Mouse (Mus musculus) embryonic facial prominence, embryonic 13.5 days (tissue): ENCODE results near the gene Rhobtb1. TPM values are rescaled to one million over a fixed set of nuclear protein-coding genes. Genes with fewer than 3 reads are reported as not detected.

Experiments used
- ATAC-seq: fragments of 200-750 bp; cut with Nextera tagmentation; 2 replicates; pipeline ENCODE4 v1.8.0; 2017; ENCODE audit warnings: low read depth; ENCODE audit not compliant: insufficient number of reproducible peaks, insufficient read depth, low FRiP score, low TSS enrichment
- H3K27ac ChIP-seq: fragments of 300-500 bp; sonication (generic); 2 replicates; pipeline ENCODE4 v1.5.1; 2015; ENCODE audit warnings: moderate library complexity, mild to moderate bottlenecking, inconsistent platforms
- H3K27me3 ChIP-seq: fragments of 300-500 bp; sonication (generic); 2 replicates; pipeline ENCODE4 v1.6.1; 2015; ENCODE audit warnings: mild to moderate bottlenecking, inconsistent platforms
- H3K36me3 ChIP-seq: fragments of 300-500 bp; sonication (generic); 2 replicates; pipeline ENCODE4 v1.6.1; 2015; ENCODE audit warnings: mild to moderate bottlenecking, inconsistent platforms
- H3K4me1 ChIP-seq: fragments of 300-500 bp; sonication (generic); 2 replicates; pipeline ENCODE4 v1.6.1; 2015; ENCODE audit warnings: inconsistent platforms
- H3K4me2 ChIP-seq: fragments of 300-500 bp; sonication (generic); 2 replicates; pipeline ENCODE4 v1.6.1; 2015; ENCODE audit warnings: moderate library complexity, mild to moderate bottlenecking, inconsistent platforms
- H3K4me3 ChIP-seq: fragments of 300-500 bp; sonication (generic); 2 replicates; pipeline ENCODE4 v1.5.1; 2015; ENCODE audit warnings: mild to moderate bottlenecking, inconsistent platforms
- H3K9ac ChIP-seq: fragments of 300-500 bp; sonication (generic); 2 replicates; pipeline ENCODE4 v1.6.1; 2015; ENCODE audit warnings: mild to moderate bottlenecking, inconsistent platforms
- H3K9me3 ChIP-seq: fragments of 300-500 bp; sonication (generic); 2 replicates; pipeline ENCODE4 v1.6.1; 2016; ENCODE audit warnings: inconsistent platforms
- WGBS: fragments of 180-500 bp; shearing (Covaris S2); methylation state at CpG from one replicate; pipeline ENCODE4 v1.1.7; 2015; ENCODE audit warnings: mixed read lengths; 5-methylcytosine and 5-hydroxymethylcytosine counted together
- polyA plus RNA-seq: library from polyadenylated mRNA; unstranded; fragments of >200 nt; fragmentation: Nextera tagmentation; extraction: Ambion mirVana; gene quantifications from 2 replicates; pipeline ENCODE4 v1.2.1, GENCODE M21; 2015

Rhobtb1 gene
- polyA plus RNA-seq, 1 experiment from 2014 or later, result 29.2 TPM

DNA sequence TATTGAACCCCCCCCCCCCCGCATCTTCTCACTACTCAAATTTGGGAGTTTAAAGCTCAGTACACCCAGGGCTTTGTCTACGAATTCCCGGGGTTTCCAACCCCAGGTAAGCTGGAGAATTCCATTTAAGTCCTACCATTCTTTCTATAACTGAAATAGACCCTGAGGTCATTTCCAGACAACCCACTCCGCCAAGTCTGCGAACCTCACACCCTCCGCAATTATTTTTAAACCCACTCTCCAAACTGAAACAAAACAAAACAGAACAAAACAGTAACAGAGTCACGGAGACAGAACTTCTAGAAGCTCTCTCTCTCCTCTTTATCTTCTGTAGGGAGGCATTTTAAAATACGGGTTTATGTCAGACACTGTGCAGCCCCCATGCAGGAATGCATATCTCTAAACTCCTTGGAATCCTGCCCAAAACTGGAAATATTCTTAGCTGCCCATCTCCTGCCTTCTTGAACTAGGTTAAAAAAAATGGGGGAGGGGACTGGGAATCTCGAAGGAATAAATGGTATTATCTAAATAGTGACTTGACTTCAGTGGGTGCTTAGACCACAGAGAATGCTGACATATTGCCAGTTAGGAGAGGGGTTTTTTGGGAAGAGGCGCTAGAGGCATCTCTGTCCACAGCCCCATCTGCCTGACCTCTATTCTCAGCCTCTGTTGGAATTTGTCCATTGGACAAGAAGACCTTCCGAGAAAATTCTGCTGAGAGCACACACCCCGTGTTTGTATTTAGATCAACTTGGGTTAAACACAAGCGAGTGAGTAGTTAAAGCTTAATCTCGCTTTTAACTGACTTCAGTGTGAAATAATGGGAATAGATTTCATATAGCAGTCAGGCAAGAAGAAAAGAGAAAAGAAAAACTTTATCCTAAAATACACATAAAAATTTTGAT, 111.9 kb downstream of the Rhobtb1 start:
- no peak for ATAC-seq
- 64% methylated on average over 14 of the region's 14 CpGs for WGBS
- Histone ChIP-seq H3K4me3 (no peak overlapping the region), H3K4me1 (peaks cover 20% of the 10 kb centered on the region), H3K9me3 (peaks cover 2% of the 10 kb centered on the region; the same call in 1 of the 2 replicates), H3K4me2 (no peak overlapping the region), H3K36me3 (peaks cover 16% of the 10 kb centered on the region), H3K27ac (peak overlapping the region; percentile 11; the same call in 1 of the 2 replicates), H3K27me3 (no peaks in the 10 kb centered on the region), H3K9ac (no peak overlapping the region)

DNA sequence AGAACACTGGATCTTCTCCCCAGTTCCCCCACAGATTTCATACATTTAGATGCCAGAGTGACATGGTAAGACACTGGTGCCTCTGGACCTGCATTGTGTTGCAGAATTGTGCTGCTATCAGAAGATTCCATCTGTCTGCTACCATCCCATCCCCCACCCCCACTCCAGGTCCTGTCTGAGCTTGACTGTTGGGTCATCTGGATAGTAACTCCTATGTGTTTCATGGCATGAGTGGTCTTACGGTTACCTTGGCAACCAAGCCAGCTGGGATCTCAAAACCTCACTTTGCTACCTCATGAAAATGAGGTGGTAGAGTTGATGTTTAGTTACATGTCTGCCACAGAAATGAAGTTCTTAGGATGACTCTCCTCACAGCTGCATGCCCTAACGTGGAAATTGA, 112.7 kb downstream of the Rhobtb1 start:
- H3K4me1 ChIP-seq, result peaks cover 20% of the 10 kb centered on the region
- 68% methylated on average over 2 of the region's 2 CpGs for WGBS
- no peak overlapping the region for H3K4me3 ChIP-seq
- no peak overlapping the region for H3K9ac ChIP-seq
- H3K9me3 ChIP-seq, result peaks cover 2% of the 10 kb centered on the region; the same call in 1 of the 2 replicates
- H3K4me2 ChIP-seq, result no peak overlapping the region
- ATAC-seq, result no peak
- peaks cover 18% of the 10 kb centered on the region for H3K36me3 ChIP-seq
- no peaks in the 10 kb centered on the region for H3K27me3 ChIP-seq
- no peak overlapping the region for H3K27ac ChIP-seq

DNA sequence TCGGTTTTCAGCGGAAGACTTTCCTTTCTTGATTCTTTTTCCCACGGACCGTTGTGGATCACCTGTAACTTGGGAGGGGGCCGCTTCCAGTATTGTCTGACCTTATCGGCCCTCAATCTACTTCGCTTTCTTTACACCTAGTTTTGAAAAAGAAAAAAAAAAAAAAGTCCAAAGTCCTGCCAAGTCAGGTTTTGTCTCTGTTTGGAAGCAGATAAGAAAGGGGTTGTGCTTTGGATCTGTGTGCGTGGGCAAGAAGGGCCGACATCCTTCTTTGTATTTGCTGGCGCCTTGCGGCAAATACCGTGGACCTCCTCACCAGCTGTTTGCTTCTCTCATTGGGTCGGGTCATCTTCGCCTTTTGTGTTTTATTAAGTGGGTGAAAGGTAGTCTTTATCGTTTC, 114.2 kb downstream of the Rhobtb1 start:
- peaks cover 20% of the 10 kb centered on the region for H3K4me1 ChIP-seq
- 92% methylated on average over 15 of the region's 15 CpGs for WGBS
- no peaks in the 10 kb centered on the region for H3K27me3 ChIP-seq
- H3K9ac ChIP-seq, result no peak overlapping the region
- H3K9me3 ChIP-seq, result peaks cover 2% of the 10 kb centered on the region; the same call in 1 of the 2 replicates
- ATAC-seq, result no peak
- H3K36me3 ChIP-seq, result peaks cover 25% of the 10 kb centered on the region
- H3K4me2 ChIP-seq, result no peak overlapping the region
- H3K27ac ChIP-seq, result no peak overlapping the region
- H3K4me3 ChIP-seq, result no peak overlapping the region

DNA sequence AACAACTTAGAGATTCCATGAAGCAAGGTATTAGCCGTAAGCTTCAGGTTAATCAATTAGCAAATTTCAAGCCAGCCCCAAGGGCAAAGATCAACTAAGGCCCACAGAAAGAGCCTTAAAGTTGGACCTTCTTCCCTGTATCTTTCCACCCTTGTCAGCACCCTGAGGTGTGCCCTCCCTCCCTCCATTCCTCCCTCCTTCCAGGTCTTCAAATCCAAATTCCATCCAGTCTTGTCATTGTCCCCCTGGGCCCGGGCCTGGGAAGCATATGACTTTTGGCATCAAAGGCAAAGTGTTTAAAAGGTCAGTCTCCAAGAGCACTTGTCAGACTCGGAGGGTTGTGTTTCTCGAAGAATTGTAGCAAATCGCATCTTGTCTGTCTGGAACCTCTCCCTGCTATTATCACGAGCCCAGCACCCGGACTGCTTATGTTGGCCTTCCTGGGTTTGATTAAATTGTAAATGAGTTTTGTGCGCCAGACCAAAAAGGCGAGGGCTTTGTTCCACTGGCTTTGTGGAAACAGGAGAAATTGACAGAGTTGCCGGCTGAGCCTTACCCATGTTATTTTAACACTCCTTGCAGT, 116.9 kb downstream of the Rhobtb1 start:
- no peak for ATAC-seq
- H3K4me2 ChIP-seq, result no peak overlapping the region
- no peaks in the 10 kb centered on the region for H3K27me3 ChIP-seq
- H3K4me1 ChIP-seq, result peaks cover 6% of the 10 kb centered on the region
- peaks cover 2% of the 10 kb centered on the region; the same call in 1 of the 2 replicates for H3K9me3 ChIP-seq
- no peak overlapping the region for H3K27ac ChIP-seq
- H3K36me3 ChIP-seq, result peaks cover 41% of the 10 kb centered on the region
- H3K4me3 ChIP-seq, result no peak overlapping the region
- WGBS, result 46% methylated on average over 10 of the region's 10 CpGs
- no peak overlapping the region for H3K9ac ChIP-seq

DNA sequence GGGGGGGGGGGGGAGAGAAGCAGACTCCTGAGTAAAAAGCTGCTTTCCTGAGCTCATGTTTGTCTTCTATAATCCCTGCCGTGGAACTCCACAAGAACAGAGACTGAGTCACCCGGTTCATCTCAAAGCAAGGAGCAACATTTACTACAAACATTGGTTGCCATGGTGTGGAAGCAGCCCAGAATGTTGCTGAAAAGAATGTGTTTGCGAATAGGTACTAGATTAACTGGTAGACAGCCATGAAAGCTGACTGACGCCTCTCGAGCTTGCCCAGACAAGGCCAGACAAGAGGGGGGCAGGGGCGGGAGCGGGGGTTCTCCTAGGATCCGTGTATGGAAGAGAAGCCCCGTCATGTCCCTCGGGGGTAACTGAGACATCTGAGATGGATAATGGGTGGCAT, 120.2 kb downstream of the Rhobtb1 start:
- WGBS, result 77% methylated on average over 10 of the region's 10 CpGs
- ATAC-seq, result no peak
- H3K9ac ChIP-seq, result no peak overlapping the region

DNA sequence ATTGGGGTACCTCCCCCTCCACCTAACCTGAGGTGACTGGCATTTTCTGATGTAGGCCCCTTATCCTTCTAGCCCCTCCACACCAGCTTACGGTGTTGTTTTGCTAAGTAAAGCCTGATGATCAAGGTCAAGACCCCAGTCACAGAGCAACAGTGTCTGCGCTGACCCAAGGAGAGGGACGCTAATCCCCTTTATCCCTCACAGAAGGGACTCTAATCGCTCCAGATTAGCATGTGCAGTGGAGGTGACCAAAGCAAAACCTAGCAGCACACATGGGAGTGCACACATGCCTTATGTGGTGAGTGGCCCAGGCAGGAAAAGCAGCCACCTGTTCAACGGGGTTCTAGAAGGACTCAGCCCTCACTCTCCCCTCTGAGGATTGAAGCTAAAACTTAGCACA, 123.0 kb downstream of the Rhobtb1 start:
- Histone ChIP-seq H3K4me1 (no peaks in the 10 kb centered on the region), H3K36me3 (peaks cover 56% of the 10 kb centered on the region), H3K9ac (no peak overlapping the region), H3K4me2 (no peak overlapping the region), H3K27me3 (no peaks in the 10 kb centered on the region), H3K9me3 (no peaks in the 10 kb centered on the region), H3K4me3 (no peak overlapping the region), H3K27ac (no peak overlapping the region)
- 41% methylated on average over 5 of the region's 5 CpGs for WGBS
- no peak for ATAC-seq

More for the DNA sequence above, 120.2 kb downstream of the Rhobtb1 start:
- H3K9me3 ChIP-seq, result no peaks in the 10 kb centered on the region
- peaks cover 49% of the 10 kb centered on the region for H3K36me3 ChIP-seq
- H3K4me2 ChIP-seq, result no peak overlapping the region
- H3K27me3 ChIP-seq, result no peaks in the 10 kb centered on the region
- H3K4me3 ChIP-seq, result no peak overlapping the region
- no peaks in the 10 kb centered on the region for H3K4me1 ChIP-seq
- H3K27ac ChIP-seq, result peak overlapping the region; percentile 60; the same call in 1 of the 2 replicates

DNA sequence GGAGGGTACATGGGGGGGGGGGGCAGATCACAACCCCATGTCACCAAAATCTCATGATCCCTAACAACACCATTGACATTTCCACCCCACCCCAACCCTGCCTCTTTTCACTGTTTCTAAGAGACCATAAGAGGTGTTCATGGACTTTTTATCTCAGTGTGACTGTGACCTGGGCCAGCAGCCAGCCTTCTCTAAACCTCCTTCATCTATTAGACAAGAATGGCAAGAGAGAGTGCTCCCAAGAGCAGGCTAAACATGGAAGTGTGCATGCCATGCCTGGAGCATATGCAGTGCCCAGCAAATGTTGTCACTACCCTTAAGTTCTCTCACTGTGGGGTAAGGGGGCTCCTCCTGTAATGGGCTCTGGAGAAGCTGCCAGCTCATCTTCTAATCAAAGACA, 123.5 kb downstream of the Rhobtb1 start:
- Histone ChIP-seq H3K9me3 (no peaks in the 10 kb centered on the region), H3K9ac (no peak overlapping the region), H3K36me3 (peaks cover 60% of the 10 kb centered on the region), H3K4me3 (no peak overlapping the region), H3K27me3 (no peaks in the 10 kb centered on the region), H3K4me1 (no peaks in the 10 kb centered on the region), H3K27ac (no peak overlapping the region), H3K4me2 (no peak overlapping the region)
- no peak for ATAC-seq

DNA sequence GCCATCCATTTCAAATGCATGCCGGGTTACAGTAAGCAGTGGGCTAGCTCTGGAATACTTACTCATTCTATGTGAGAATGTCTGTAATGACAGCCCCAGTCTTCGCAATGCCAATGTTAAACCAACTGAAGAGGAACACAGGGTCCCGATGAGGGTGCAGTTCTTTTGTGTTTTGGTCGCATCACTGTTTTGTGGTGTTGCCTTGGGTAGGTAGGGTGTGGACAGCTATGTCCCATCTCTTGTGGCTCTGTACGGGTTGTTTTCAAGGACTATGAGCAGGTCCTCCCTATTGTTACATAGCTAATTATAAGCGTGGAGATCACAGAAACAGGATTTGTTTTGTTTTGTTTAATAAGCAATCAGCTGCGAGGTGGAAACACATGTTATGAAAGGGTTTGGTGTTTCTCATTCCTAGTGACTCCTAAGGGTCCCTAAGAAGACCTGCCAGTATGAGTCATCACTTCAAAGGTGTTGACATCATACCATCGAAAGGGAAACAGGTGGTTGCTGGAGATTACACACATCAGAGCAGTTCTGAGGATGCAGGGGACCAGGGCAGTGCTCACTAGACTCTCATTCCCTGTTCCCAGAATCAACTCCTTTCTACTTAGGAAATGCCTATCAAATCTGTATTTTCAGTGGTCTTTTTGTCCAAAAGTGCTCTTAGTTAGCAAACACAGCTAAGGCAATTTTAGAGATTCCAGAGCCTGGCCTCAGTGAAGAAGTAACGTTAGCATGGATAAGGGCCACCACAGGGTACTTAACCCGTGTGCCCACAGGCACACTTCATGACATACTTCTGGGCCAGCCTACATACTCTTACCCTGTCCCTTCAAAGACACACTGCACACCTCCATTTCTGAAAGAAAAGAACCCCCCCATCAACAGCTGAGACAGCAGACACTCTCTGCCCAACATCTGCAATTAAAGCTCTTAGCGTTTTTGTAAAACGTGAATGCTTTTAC, 124.9 kb downstream of the Rhobtb1 start:
- H3K9me3 ChIP-seq, result no peaks in the 10 kb centered on the region
- no peak for ATAC-seq
- H3K9ac ChIP-seq, result no peak overlapping the region
- H3K4me1 ChIP-seq, result no peaks in the 10 kb centered on the region
- peaks cover 55% of the 10 kb centered on the region for H3K36me3 ChIP-seq
- 87% methylated on average over 12 of the region's 12 CpGs for WGBS
- no peak overlapping the region for H3K4me3 ChIP-seq
- no peak overlapping the region for H3K4me2 ChIP-seq
- H3K27me3 ChIP-seq, result no peaks in the 10 kb centered on the region
- H3K27ac ChIP-seq, result no peak overlapping the region

DNA sequence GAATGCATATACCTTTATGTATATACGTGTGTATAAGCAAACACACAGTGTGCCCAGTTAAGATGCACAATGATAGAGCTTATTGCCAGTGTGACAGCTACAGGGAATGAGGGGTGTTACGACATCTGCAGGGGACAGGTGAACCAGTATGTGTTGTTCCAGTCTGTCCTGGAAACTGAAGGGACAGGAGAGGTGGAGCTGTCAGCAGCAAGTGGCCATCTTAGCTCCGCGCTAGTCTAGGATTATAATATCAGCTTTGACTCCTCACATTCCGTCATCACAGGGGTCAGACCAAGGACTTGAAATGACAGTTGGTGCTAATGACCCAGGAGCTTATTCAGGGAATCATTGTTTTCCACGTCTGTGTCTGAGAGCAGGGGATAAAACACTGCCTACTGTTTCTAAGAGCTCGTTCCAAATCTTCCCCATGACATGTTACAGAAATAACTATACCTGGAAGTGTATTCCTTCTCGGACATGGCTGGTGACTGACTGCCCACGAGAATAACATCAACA, 125.7 kb downstream of the Rhobtb1 start:
- no peaks in the 10 kb centered on the region for H3K9me3 ChIP-seq
- no peak for ATAC-seq
- H3K36me3 ChIP-seq, result peaks cover 58% of the 10 kb centered on the region
- no peak overlapping the region for H3K9ac ChIP-seq
- H3K4me2 ChIP-seq, result no peak overlapping the region
- no peak overlapping the region for H3K4me3 ChIP-seq
- no peaks in the 10 kb centered on the region for H3K27me3 ChIP-seq
- 86% methylated on average over 9 of the region's 9 CpGs for WGBS
- no peak overlapping the region for H3K27ac ChIP-seq
- no peaks in the 10 kb centered on the region for H3K4me1 ChIP-seq

DNA sequence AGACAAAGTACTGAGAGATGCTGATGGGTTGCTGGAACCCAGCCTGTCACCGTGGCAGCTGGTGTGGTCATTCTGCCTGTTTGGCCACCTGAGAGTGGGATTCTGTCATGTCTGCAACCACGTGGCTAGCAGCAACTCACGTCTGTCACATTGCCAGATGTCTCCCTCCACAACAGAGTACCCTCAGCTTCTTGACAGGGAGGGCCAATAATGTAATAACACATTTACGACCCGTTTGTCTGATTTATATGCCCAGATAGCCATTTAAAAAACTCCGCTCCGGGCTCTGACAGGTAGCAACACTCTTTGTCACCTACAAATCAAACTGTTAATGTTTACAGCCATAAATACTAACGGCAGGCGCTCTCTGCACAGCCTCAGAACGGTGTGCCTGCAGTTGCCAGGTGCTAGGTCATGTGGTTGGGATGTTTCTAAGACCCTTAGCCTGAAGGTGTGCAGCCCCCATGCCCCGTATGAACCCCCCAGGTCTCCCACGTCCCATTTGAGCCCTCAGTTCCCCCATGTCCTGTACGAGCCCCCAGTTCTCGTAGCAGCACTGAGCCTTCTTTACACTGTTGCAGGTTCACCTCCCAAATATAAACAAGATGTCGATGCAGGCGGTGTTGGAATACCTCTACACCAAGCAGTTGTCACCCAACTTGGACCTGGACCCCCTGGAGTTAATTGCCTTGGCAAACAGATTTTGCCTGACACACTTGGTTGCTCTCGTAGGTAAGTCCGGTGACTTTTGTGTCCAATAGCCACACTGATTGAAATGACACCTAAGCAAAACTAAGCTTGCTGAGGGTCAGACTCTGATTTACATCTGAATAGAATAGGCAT, 127.8 kb downstream of the Rhobtb1 start:
- 88% methylated on average over 18 of the region's 18 CpGs for WGBS
- H3K4me2 ChIP-seq, result no peak overlapping the region
- H3K9me3 ChIP-seq, result no peaks in the 10 kb centered on the region
- H3K4me3 ChIP-seq, result no peak overlapping the region
- H3K36me3 ChIP-seq, result peaks cover 62% of the 10 kb centered on the region
- H3K27me3 ChIP-seq, result no peaks in the 10 kb centered on the region
- no peak for ATAC-seq
- H3K27ac ChIP-seq, result no peak overlapping the region
- H3K4me1 ChIP-seq, result no peaks in the 10 kb centered on the region
- no peak overlapping the region for H3K9ac ChIP-seq
